Mouse (Mus musculus): ENCODE data around the gene Rrm2.
"Not testable (repeated sequence)": the region's sequence is repeated elsewhere in the genome, so short reads cannot be mapped to it uniquely, and the experiment has no call there.

Gene Rrm2

GRCm38 (mm10) chr12:24703013-24703412 lies 5.0 kb upstream of the Rrm2 start:
- DNase-seq (ENCODE audit: low read depth in 1 of 2, low spot score in 2 of 2) = no peak

- no peak for DNase-seq (ENCODE audit: low read depth in 1 of 2, low spot score in 2 of 2)
These were observed 2.4 kb upstream of the Rrm2 start for GRCm38 (mm10) chr12:24705502-24706263.

GRCm38 (mm10) chr12:24706764-24707479 lies 1.1 kb upstream of the Rrm2 start:
- peak in 1 of 2 experiments; percentile 17 for DNase-seq (ENCODE audit: low read depth in 1 of 2, low spot score in 2 of 2)

GRCm38 (mm10) chr12:24707480-24707802 lies 600 bp upstream of the Rrm2 start:
- DNase-seq (ENCODE audit: low read depth in 1 of 2, low spot score in 2 of 2) = no peak

DNA sequence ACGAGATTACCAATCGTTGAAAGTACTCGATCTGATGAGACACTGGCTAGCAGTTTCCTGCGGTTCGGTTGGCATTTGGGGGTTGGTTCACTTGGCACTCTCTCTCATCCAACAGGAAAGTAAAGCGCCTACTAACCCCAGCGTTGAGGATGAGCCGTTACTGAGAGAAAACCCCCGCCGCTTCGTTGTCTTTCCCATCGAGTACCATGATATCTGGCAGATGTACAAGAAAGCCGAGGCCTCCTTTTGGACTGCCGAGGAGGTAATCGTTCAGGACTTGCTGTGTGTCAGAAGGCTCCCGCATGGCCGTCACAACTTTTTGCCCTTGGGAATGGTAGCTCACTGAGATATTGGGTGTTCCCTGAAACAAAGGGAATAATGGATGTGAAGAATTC lies 780 bp downstream of the Rrm2 start:
- no peak for DNase-seq (ENCODE audit: low read depth in 1 of 2, low spot score in 2 of 2)

- DNase-seq (ENCODE audit: low read depth in 1 of 2, low spot score in 2 of 2) = no peak
These were observed 1.4 kb downstream of the Rrm2 start for GRCm38 (mm10) chr12:24709409-24709808.

DNA sequence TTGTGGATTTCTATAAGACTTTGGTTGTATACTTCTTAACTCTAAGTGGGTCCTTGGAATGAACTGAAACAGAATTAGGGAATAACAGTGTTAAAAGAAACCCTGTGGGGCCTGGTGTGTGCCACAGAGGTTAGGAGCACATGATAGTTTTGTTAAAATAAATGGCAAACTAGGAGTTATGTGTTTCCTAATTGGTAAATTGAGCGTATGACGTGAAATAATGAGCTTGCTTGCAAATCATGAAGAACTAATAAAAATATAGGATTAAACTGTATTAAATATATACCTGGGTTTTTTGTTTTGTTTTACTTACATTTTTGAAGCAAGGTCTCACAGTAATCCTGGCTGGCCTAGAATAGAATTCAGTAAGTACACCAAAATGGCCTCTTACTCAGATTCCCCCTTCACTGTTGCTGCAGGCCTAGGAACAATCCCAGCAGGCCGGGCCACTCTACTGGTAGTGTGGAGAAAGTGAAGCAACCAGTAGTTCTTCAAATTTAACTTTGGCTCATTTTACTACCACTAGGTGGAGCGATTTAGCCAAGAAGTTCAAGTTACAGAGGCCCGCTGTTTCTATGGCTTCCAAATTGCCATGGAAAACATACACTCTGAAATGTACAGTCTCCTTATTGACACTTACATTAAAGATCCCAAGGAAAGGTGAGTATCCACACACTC lies 1.9 kb downstream of the Rrm2 start:
- DNase-seq (ENCODE audit: low read depth in 1 of 2, low spot score in 2 of 2) = peak; percentile 24 to 41

DNA sequence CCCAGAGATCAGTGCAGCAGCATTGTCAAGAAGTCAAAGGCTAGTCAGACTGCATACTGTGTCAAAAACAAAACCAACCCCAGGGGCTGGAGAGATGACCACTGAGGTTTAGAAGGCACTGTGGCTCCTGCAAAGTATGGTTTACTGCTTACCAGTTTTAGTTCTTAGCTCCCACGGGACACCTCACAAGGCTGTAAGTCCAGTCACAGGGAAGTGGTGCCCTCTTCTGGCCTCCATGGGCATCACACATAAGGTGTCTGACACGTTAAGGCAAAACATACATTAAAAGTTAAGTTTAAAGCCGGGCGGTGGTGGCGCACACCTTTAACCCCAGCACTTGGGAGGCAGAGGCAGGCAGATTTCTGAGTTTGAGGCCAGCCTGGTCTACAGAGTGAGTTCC lies 2.6 kb downstream of the Rrm2 start:
- no peak for DNase-seq (ENCODE audit: low read depth in 1 of 2, low spot score in 2 of 2)

DNA sequence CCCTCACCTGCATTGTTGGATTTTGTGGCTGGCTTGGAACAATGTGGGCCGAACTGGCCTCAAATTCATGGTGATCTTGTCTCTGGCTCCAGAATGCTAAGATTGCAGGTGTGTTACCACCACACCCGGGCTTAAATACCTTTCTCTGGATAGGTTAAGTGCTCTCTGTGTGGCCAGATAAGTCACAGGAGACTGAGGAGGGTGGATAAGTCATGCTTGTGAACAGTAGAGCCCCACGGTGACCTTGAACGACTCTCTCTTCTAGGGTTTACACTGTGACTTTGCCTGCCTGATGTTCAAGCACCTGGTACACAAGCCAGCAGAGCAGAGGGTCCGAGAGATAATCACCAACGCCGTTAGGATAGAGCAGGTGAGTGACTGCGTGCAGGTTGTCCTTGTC lies 4.4 kb downstream of the Rrm2 start:
- DNase-seq (ENCODE audit: low read depth in 1 of 2, low spot score in 2 of 2) = no peak

DNA sequence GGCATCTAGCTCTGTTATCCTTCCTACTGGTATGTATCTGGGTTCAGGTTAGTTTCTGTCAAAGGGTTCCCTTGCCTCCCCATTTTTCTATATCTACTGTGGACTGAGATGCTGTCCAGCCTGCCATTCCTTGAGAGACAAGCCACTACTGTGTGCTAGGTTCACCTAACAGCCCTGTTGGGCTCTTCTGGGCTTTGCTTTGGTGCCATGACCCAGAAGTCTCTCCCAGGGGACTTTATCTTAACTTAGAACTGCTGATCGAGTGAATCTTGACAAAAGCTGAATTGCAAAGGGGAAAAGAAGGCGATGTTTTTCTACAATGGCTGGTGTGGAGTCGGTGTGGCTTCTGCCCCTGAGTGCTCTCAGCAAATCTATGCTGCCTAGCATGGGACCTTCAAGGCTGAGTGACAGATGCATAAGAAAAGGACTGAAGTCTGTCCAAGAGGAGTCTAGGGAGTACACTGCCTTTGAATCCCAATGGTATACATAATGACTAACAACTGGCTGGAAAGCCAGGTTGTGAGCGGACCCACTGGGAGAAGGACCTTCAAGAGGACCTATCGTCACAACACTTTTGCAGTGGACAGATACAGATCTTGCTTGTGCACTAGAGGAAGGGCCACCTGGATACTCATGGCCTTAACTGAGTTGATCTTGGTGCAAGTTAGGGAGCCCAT lies 6.7 kb downstream of the Rrm2 start:
- no peak for DNase-seq (ENCODE audit: low read depth in 1 of 2, low spot score in 2 of 2)

DNA sequence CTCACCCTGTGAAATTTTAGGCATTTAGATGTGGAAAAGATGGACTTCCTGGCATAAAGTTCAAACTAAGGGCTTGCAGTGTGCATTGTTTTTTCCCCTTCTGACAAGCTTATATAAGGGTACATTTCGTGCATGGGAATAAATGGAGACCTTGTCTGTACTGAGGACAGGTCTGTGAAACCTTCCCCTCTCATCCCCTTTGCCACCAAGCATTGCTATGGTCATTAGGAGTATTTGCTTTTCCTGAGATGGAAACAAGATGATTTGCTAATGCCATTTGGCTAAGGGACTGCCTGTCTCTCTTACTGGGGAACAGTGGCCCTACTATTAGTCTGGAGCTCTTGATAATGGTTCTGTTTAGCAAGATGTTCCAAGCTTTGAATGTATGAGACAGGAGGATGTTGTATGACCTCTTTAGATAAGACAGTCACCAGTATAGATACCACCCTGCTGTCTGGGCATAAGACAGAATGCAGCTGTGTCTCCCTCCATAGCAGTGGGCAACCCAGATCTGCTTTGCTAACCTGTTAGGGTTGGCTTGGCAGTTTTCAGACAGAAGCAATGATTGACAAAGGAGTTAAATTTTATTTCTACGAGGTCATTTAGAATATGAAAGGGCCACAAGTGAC lies 7.3 kb downstream of the Rrm2 start:
- DNase-seq (ENCODE audit: low read depth in 1 of 2, low spot score in 2 of 2) = no peak

DNA sequence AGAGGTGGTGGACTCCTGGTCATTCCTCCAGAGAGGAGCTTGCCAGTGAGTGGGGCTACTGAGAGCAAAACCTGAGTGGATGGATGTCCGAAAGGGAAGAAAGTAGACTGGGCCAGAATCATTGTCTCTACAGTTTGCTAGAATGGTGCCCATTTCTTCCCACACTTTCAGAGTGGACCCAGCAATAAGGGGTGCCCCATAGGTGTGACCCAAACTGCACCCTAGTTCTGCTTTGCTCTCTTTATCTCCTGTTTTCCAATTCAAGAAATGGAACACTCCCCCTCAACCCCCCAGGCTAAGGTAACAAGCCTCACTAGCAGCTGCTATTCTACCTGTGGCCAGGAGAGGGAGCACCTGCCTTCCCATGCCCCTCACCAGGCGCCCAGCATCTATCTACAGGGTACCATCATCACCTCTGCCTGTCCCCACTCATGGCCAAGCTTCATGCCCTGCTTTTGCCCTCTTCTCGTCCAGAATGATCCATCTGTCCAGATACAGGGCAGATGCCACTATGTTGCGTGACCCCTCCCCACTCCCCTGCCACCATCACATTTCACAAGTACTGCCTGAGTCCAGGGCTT lies 8.8 kb downstream of the Rrm2 start:
- no peak for DNase-seq (ENCODE audit: low read depth in 1 of 2, low spot score in 2 of 2)

GRCm38 (mm10) chr12:24723434-24723833 lies 15.4 kb downstream of the Rrm2 start:
- DNase-seq (ENCODE audit: low read depth in 1 of 2, low spot score in 2 of 2) = no peak

- no peak for DNase-seq (ENCODE audit: low read depth in 1 of 2, low spot score in 2 of 2)
These were observed 15.8 kb downstream of the Rrm2 start for GRCm38 (mm10) chr12:24723859-24724258.

- DNase-seq (ENCODE audit: low read depth in 1 of 2, low spot score in 2 of 2) = no peak
These were observed 16.3 kb downstream of the Rrm2 start for GRCm38 (mm10) chr12:24724369-24724768.

DNA sequence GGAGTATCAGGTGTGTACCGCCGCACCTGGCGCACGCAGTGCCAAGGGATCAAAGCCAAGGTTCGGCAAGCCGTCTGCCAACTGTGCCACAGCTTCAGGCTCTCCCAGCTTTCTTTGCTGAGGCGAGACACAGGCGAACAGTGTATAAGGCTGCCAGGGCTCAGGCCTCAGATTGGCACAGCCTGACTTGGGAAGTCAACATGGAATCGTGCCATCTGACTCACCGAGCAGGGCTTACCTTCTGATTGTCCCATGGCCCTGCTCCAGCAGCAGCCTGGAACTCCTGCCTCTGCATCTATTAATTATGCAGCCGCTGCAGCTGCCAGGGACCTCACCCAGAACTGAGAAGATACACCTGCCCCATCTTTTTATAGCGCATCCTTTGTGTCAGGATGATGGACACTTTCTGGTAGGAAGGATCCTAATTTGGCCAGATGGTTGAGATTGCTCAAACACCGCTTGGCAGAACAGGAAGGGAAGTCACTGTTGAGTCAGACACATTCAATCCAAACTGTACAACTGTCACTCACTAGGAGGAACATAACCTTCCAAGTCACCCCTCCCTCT lies 26.9 kb downstream of the Rrm2 start:
- DNase-seq (ENCODE audit: low read depth in 1 of 2, low spot score in 2 of 2) = no peak

DNA sequence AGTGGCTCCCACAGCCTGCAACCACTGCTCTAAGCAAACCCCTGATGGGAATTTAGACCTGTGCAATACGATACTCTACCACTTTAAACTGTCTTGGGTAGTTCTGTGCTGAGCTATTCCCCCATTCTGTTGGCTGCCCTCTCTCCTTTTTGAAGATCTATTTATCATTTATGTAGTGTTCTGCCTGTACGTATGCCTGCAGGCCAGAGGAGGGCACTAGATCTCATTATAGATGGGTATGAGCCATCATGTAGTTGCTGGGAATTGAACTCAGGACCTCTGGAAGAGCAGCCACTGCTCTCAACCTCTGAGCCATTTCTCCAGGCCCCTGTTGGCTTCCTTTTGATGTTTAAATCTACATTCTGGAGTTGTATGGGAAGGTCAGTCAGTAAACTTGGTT lies 28.9 kb downstream of the Rrm2 start:
- no peak for DNase-seq (ENCODE audit: low read depth in 1 of 2, low spot score in 2 of 2)

- no peak for DNase-seq (ENCODE audit: low read depth in 1 of 2, low spot score in 2 of 2)
These were observed 31.9 kb downstream of the Rrm2 start for GRCm38 (mm10) chr12:24739963-24740362.

DNA sequence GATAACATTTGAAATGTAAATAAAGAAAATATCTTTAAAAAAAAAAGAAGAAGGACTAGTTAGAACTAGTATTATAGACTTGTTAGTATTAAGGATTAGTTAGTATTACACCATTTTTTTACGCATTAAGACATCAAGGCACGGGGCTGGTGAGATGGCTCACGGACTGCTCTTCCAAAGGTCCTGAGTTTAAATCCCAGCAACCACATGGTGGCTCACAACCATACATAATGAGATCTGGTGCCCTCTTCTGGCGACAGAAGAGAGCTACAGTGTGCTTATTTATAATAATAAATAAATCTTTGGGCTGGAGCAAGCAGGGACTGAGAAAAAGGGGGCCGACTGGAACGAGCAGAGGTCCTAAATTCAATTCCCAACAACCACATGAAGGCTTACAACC lies 33.5 kb downstream of the Rrm2 start:
- DNase-seq (ENCODE audit: low read depth in 1 of 2, low spot score in 2 of 2) = not testable (repeated sequence)

GRCm38 (mm10) chr12:24744309-24744708 lies 36.3 kb downstream of the Rrm2 start:
- DNase-seq (ENCODE audit: low read depth in 1 of 2, low spot score in 2 of 2) = no peak
